Mouse (Mus musculus) cortical plate, adult 2 months (tissue): ENCODE data around the gene Zfp609.

ENCODE experiments used
- CTCF ChIP-seq: fragments of 200-500 bp; IDR thresholded peaks from 2 replicates; pipeline ENCODE4 v1.5.1; 2011; ENCODE audit warnings: mild to moderate bottlenecking, control low read depth, low read length; ENCODE audit not compliant: insufficient read depth; ENCODE audit errors: extremely low read depth
- POLR2A ChIP-seq: fragments of 200-500 bp; IDR thresholded peaks from 2 replicates; pipeline ENCODE4 v1.6.1; 2011; ENCODE audit warnings: mild to moderate bottlenecking, low read length, control low read depth; ENCODE audit not compliant: insufficient read depth; ENCODE audit errors: extremely low read depth

DNA sequence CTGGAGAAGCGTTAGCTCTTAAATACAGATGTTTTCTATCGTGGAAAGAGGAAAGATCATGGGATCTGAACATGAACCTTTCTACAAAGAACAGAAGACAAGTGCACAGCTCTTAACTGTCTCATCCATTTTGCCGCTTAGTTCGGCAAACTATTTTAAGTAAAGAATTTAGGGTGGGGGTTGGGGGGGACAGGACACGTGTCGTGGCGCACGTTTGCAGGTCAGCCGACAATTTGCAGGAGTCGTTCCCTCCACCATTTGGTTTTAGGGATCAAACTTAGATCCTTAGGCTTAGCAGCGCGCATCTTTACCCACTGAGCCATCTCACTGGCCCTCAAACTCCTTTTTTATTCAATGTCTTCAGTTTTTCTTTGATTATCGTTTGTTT lies 646 bp upstream of the Zfp609 start:
- TF ChIP-seq POLR2A (no peak), CTCF (no peak)
